ENCODE assay signal across 14 mouse cellular contexts in the genomic region with DNA sequence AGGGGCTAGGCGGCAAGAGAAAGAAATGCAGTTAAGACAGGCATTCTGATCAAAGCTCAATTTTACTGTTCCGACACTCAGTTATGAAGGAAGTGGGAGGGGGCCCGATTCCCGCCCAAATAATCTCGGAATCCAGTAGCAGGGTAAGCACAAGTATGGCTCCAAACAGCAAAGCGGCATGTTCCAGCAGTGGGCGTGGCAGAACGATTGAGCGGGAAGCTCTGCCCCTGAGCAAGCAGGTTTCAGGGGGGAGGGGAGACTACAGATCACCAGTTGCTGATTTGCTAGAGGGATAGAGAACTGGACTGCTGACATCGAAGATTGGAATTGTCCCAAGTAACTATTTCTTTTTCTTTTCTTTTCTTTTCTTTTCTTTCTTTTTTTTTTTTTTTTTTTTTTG. TPM values are rescaled to one million over a fixed set of nuclear protein-coding genes. Genes with fewer than 3 reads are reported as not detected.
A peak's percentile ranks its signal among the peaks of the same experiment; 100 is the strongest.
DNase-seq lines count a peak whose midpoint lies in the region; ATAC-seq and TF ChIP-seq lines count a peak whose summit lies in the region.
"Had no signal": no experiment of that assay in that cellular context is flagged by ENCODE, and none has a peak within 500 bp of the region (broad histone marks: within the 10 kb centered on the region; RNA-seq: fewer than 3 reads in every experiment).

No protein-coding gene starts in this region.

- H3K36me3 ChIP-seq in heart, embryonic 13.5 days: no peaks in the 10 kb centered on the region
- peaks cover 5% of the 10 kb centered on the region; the same call in 1 of the 2 replicates for H3K36me3 ChIP-seq in E14TG2a.4 (ENCODE audit: insufficient read depth, low read length)
- no peaks in the 10 kb centered on the region for H3K36me3 ChIP-seq in limb, embryonic 11.5 days (ENCODE audit: control insufficient read depth, insufficient read depth, low read length)
- no peaks in the 10 kb centered on the region for H3K36me3 ChIP-seq in hindbrain, embryonic 12.5 days
- H3K36me3 ChIP-seq: lung, embryonic 15.5 days had no signal

- TF ChIP-seq CTCF in E14TG2a.4 (conservative IDR thresholded peaks at IDR 0.05; ENCODE audit: low read length): no peak

- ATAC-seq in heart, embryonic 13.5 days (ENCODE audit: extremely low read depth, insufficient number of reproducible peaks, low FRiP score, low TSS enrichment): no peak
- ATAC-seq in limb, embryonic 11.5 days (ENCODE audit: insufficient number of reproducible peaks, low FRiP score, low TSS enrichment, low read depth): no peak
- ATAC-seq in hindbrain, embryonic 12.5 days (ENCODE audit: low FRiP score): no peak
- ATAC-seq: activated CD4-positive, CD25-positive, alpha-beta regulatory T cell, adult 4 months had no signal

- no peaks in the 10 kb centered on the region for H3K27me3 ChIP-seq in heart, embryonic 13.5 days (replicated peaks)
- no peaks in the 10 kb centered on the region for H3K27me3 ChIP-seq in E14TG2a.4 (ENCODE audit: insufficient read depth, low read length)
- no peaks in the 10 kb centered on the region for H3K27me3 ChIP-seq in limb, embryonic 11.5 days (ENCODE audit: control insufficient read depth, insufficient read depth, low read length)
- H3K27me3 ChIP-seq in hindbrain, embryonic 12.5 days: no peaks in the 10 kb centered on the region
- H3K27me3 ChIP-seq: lung, embryonic 15.5 days had no signal

- 0 out of 2 replicates have a peak overlapping the region, but pooled peaks have one; percentile 11 for H3K4me2 ChIP-seq in heart, embryonic 13.5 days
- no peak overlapping the region for H3K4me2 ChIP-seq in limb, embryonic 11.5 days (ENCODE audit: low read depth, severe bottlenecking)
- no peak overlapping the region for H3K4me2 ChIP-seq in hindbrain, embryonic 12.5 days (replicated peaks)
- H3K4me2 ChIP-seq: lung, embryonic 15.5 days had no signal

- no peak overlapping the region for H3K9ac ChIP-seq in heart, embryonic 13.5 days
- H3K9ac ChIP-seq in limb, embryonic 11.5 days (ENCODE audit: low read length): no peak overlapping the region
- no peak overlapping the region for H3K9ac ChIP-seq in hindbrain, embryonic 12.5 days
- H3K9ac ChIP-seq: lung, embryonic 15.5 days had no signal

- no peak overlapping the region for H3K4me3 ChIP-seq in heart, embryonic 13.5 days
- H3K4me3 ChIP-seq in E14TG2a.4 (replicated peaks; ENCODE audit: low read length): peak overlapping the region; percentile 56
- H3K4me3 ChIP-seq in limb, embryonic 11.5 days (ENCODE audit: low read depth, low read length): no peak overlapping the region
- no peak overlapping the region for H3K4me3 ChIP-seq in hindbrain, embryonic 12.5 days
- H3K4me3 ChIP-seq: lung, embryonic 15.5 days had no signal

- DNase-seq in heart, adult 9 months (ENCODE audit: low spot score in 2 of 2): no peak
- peak; percentile 53 for DNase-seq in embryo, embryonic 10 days (ENCODE audit: low spot score)
- peak; percentile 46 for DNase-seq in limb, embryonic 11.5 days (ENCODE audit: low spot score)
- DNase-seq in layer of hippocampus, postnatal 10 days (ENCODE audit: low spot score in 2 of 2): no peak
- no peak for DNase-seq in left cerebral cortex, adult 18-20 months (ENCODE audit: low spot score in 2 of 2)
- DNase-seq: cerebellum, adult 8-10 months; heart, postnatal 36 days; layer of hippocampus, adult 9-11 months; spleen, adult 18-20 months had no signal

- H3K4me1 ChIP-seq in heart, embryonic 13.5 days: peaks cover 3% of the 10 kb centered on the region; the same call in 1 of the 2 replicates
- peaks cover 53% of the 10 kb centered on the region for H3K4me1 ChIP-seq in E14TG2a.4 (replicated peaks; ENCODE audit: low read depth, low read length)
- no peaks in the 10 kb centered on the region for H3K4me1 ChIP-seq in limb, embryonic 11.5 days (ENCODE audit: control insufficient read depth, insufficient read depth, low read length)
- no peaks in the 10 kb centered on the region for H3K4me1 ChIP-seq in hindbrain, embryonic 12.5 days
- H3K4me1 ChIP-seq: lung, embryonic 15.5 days had no signal

- no peak overlapping the region for H3K27ac ChIP-seq in heart, embryonic 13.5 days (replicated peaks)
- no peak overlapping the region for H3K27ac ChIP-seq in limb, embryonic 11.5 days (replicated peaks; ENCODE audit: low read depth, low read length)
- no peak overlapping the region for H3K27ac ChIP-seq in hindbrain, embryonic 12.5 days
- H3K27ac ChIP-seq: lung, embryonic 15.5 days had no signal

- no peaks in the 10 kb centered on the region for H3K9me3 ChIP-seq in heart, embryonic 13.5 days
- no peaks in the 10 kb centered on the region for H3K9me3 ChIP-seq in E14TG2a.4 (ENCODE audit: low read length)
- no peaks in the 10 kb centered on the region for H3K9me3 ChIP-seq in limb, embryonic 11.5 days (ENCODE audit: control insufficient read depth, low read length)
- H3K9me3 ChIP-seq in hindbrain, embryonic 12.5 days (replicated peaks): no peaks in the 10 kb centered on the region
- H3K9me3 ChIP-seq: lung, embryonic 15.5 days had no signal

- 29% methylated on average over 10 of the region's 10 CpGs for WGBS in heart, embryonic 13.5 days
- 49% methylated on average over 10 of the region's 10 CpGs for WGBS in limb, embryonic 11.5 days
- 54% methylated on average over 10 of the region's 10 CpGs for WGBS in hindbrain, embryonic 12.5 days

RNA-seq across cellular contexts. Expression of gene U2surp, which starts 9.8 kb away (rescaled TPM):
- polyA plus RNA-seq in heart, embryonic 13.5 days (2015; fragmentation: Nextera tagmentation; extraction: Ambion mirVana): 79.6 and 84.9 TPM in 2 replicates
- 148 and 156 TPM in 2 replicates for polyA plus RNA-seq in limb, embryonic 11.5 days (2014; fragmentation: Nextera tagmentation; extraction: Ambion mirVana)
- total RNA-seq in layer of hippocampus, postnatal 10 days (2021): 10 to 100 TPM; 68.7 to 90.3 TPM
- 10 to 100 TPM; 59.8 to 61.0 TPM for total RNA-seq in left cerebral cortex, adult 18-20 months (2021)
- polyA plus RNA-seq in hindbrain, embryonic 12.5 days (2016; fragmentation: Nextera tagmentation; extraction: Ambion mirVana): 159 and 182 TPM in 2 replicates

RNA-seq across cellular contexts. Expression of gene Paqr9, which starts 37.9 kb away (rescaled TPM):
- polyA plus RNA-seq in heart, embryonic 13.5 days (2015; fragmentation: Nextera tagmentation; extraction: Ambion mirVana): 0.39 and 0.68 TPM in 2 replicates
- 0.17 TPM in 2 replicates for polyA plus RNA-seq in limb, embryonic 11.5 days (2014; fragmentation: Nextera tagmentation; extraction: Ambion mirVana)
- total RNA-seq in layer of hippocampus, postnatal 10 days (2021): 10 to 100 TPM; 42.6 to 47.8 TPM
- 10 to 100 TPM; 31.8 to 32.1 TPM for total RNA-seq in left cerebral cortex, adult 18-20 months (2021)
- 1.2 TPM in 2 replicates for polyA plus RNA-seq in hindbrain, embryonic 12.5 days (2016; fragmentation: Nextera tagmentation; extraction: Ambion mirVana)

Comparison
In these comparisons a context has a peak if more than half of its experiments do, and no peak if none do; other contexts are left out.
1. DNase-seq: peak in embryo, embryonic 10 days (single experiment) and limb, embryonic 11.5 days (single experiment); none in heart, adult 9 months (0 of 2), layer of hippocampus, postnatal 10 days (0 of 2) and left cerebral cortex, adult 18-20 months (0 of 2).